Mouse (Mus musculus): Measurements from ENCODE around the gene Rps21. TPM values are rescaled to one million over a fixed set of nuclear protein-coding genes. Genes with fewer than 3 reads are reported as not detected.

The Rps21 gene
- polyA plus RNA-seq, 1 experiment, result 1,119 TPM

- no peaks in the 10 kb centered on the region for H3K4me1 ChIP-seq (ENCODE audit: control insufficient read depth, insufficient read depth, low read length)
- no peak for TF ChIP-seq POLR2A (IDR thresholded peaks at IDR 0.05; ENCODE audit: insufficient read depth, low read depth, low read length)
- TF ChIP-seq CTCF (IDR thresholded peaks at IDR 0.05; ENCODE audit: insufficient read depth, low read depth, low read length), result no peak
- WGBS, result 66% methylated on average over 16 of the region's 16 CpGs
- H3K27ac ChIP-seq (ENCODE audit: insufficient read depth, low read depth, low read length), result no peak within 1 kb of the TSS
- no peak within 1 kb of the TSS for H3K4me3 ChIP-seq (ENCODE audit: insufficient read depth, low read depth, low read length)
Measured at GRCm38 (mm10) chr2:180289440-180290108, 32.4 kb downstream of the Rps21 start, which contains the start of gene Rbbp8nl. Gene Rbbp8nl, minus strand, starts transcription at chr2:180289879.

GRCm38 (mm10) chr2:180290503-180290902, 33.3 kb downstream of the Rps21 start:
- no peak for TF ChIP-seq POLR2A (IDR thresholded peaks at IDR 0.05; ENCODE audit: insufficient read depth, low read depth, low read length)
- no peak for TF ChIP-seq CTCF (IDR thresholded peaks at IDR 0.05; ENCODE audit: insufficient read depth, low read depth, low read length)
- 70% methylated on average over 6 of the region's 6 CpGs for WGBS
- no peak overlapping the region for H3K4me3 ChIP-seq (ENCODE audit: insufficient read depth, low read depth, low read length)
- no peaks in the 10 kb centered on the region for H3K4me1 ChIP-seq (ENCODE audit: control insufficient read depth, insufficient read depth, low read length)
- no peak overlapping the region for H3K27ac ChIP-seq (ENCODE audit: insufficient read depth, low read depth, low read length)

GRCm38 (mm10) chr2:180291566-180291965, 34.4 kb downstream of the Rps21 start:
- Histone ChIP-seq H3K27ac (ENCODE audit: insufficient read depth, low read depth, low read length) (no peak overlapping the region), H3K4me3 (ENCODE audit: insufficient read depth, low read depth, low read length) (no peak overlapping the region), H3K4me1 (ENCODE audit: control insufficient read depth, insufficient read depth, low read length) (no peaks in the 10 kb centered on the region)
- TF ChIP-seq POLR2A (IDR thresholded peaks at IDR 0.05; ENCODE audit: insufficient read depth, low read depth, low read length) (no peak), CTCF (IDR thresholded peaks at IDR 0.05; ENCODE audit: insufficient read depth, low read depth, low read length) (no peak)
- WGBS, result 88% methylated on average over 5 of the region's 5 CpGs

- WGBS, result 65% methylated on average over 4 of the region's 4 CpGs
- TF ChIP-seq POLR2A (IDR thresholded peaks at IDR 0.05; ENCODE audit: insufficient read depth, low read depth, low read length) (no peak), CTCF (IDR thresholded peaks at IDR 0.05; ENCODE audit: insufficient read depth, low read depth, low read length) (no peak)
- Histone ChIP-seq H3K27ac (ENCODE audit: insufficient read depth, low read depth, low read length) (no peak overlapping the region), H3K4me3 (ENCODE audit: insufficient read depth, low read depth, low read length) (no peak overlapping the region), H3K4me1 (ENCODE audit: control insufficient read depth, insufficient read depth, low read length) (no peaks in the 10 kb centered on the region)
Measured at GRCm38 (mm10) chr2:180292026-180292425, 34.8 kb downstream of the Rps21 start.

GRCm38 (mm10) chr2:180292906-180293305, 35.7 kb downstream of the Rps21 start:
- TF ChIP-seq CTCF (IDR thresholded peaks at IDR 0.05; ENCODE audit: insufficient read depth, low read depth, low read length) (no peak), POLR2A (IDR thresholded peaks at IDR 0.05; ENCODE audit: insufficient read depth, low read depth, low read length) (no peak)
- no peak overlapping the region for H3K4me3 ChIP-seq (ENCODE audit: insufficient read depth, low read depth, low read length)
- WGBS, result 82% methylated on average over 8 of the region's 8 CpGs
- no peaks in the 10 kb centered on the region for H3K4me1 ChIP-seq (ENCODE audit: control insufficient read depth, insufficient read depth, low read length)
- no peak overlapping the region for H3K27ac ChIP-seq (ENCODE audit: insufficient read depth, low read depth, low read length)

- no peak overlapping the region for H3K4me3 ChIP-seq (ENCODE audit: insufficient read depth, low read depth, low read length)
- TF ChIP-seq CTCF (IDR thresholded peaks at IDR 0.05; ENCODE audit: insufficient read depth, low read depth, low read length) (no peak), POLR2A (IDR thresholded peaks at IDR 0.05; ENCODE audit: insufficient read depth, low read depth, low read length) (no peak)
- no peaks in the 10 kb centered on the region for H3K4me1 ChIP-seq (ENCODE audit: control insufficient read depth, insufficient read depth, low read length)
- 76% methylated on average over 2 of the region's 2 CpGs for WGBS
- no peak overlapping the region for H3K27ac ChIP-seq (ENCODE audit: insufficient read depth, low read depth, low read length)
Measured at GRCm38 (mm10) chr2:180300252-180300651, 43.1 kb downstream of the Rps21 start.

GRCm38 (mm10) chr2:180300771-180301170, 43.6 kb downstream of the Rps21 start:
- no peaks in the 10 kb centered on the region for H3K4me1 ChIP-seq (ENCODE audit: control insufficient read depth, insufficient read depth, low read length)
- WGBS, result 65% methylated on average over 5 of the region's 5 CpGs

GRCm38 (mm10) chr2:180302201-180302600, 45.0 kb downstream of the Rps21 start:
- Histone ChIP-seq H3K27ac (ENCODE audit: insufficient read depth, low read depth, low read length) (no peak overlapping the region), H3K4me1 (ENCODE audit: control insufficient read depth, insufficient read depth, low read length) (0 out of 2 replicates have a peak, but pooled peaks cover 3% of the 10 kb centered on the region), H3K4me3 (ENCODE audit: insufficient read depth, low read depth, low read length) (no peak overlapping the region)
- WGBS, result 68% methylated on average over 4 of the region's 4 CpGs
- TF ChIP-seq CTCF (IDR thresholded peaks at IDR 0.05; ENCODE audit: insufficient read depth, low read depth, low read length), result no peak
- TF ChIP-seq POLR2A (IDR thresholded peaks at IDR 0.05; ENCODE audit: insufficient read depth, low read depth, low read length), result no peak

More at GRCm38 (mm10) chr2:180300771-180301170, 43.6 kb downstream of the Rps21 start:
- no peak for TF ChIP-seq POLR2A (IDR thresholded peaks at IDR 0.05; ENCODE audit: insufficient read depth, low read depth, low read length)
- TF ChIP-seq CTCF (IDR thresholded peaks at IDR 0.05; ENCODE audit: insufficient read depth, low read depth, low read length), result no peak
- Histone ChIP-seq H3K27ac (ENCODE audit: insufficient read depth, low read depth, low read length) (no peak overlapping the region), H3K4me3 (ENCODE audit: insufficient read depth, low read depth, low read length) (no peak overlapping the region)

GRCm38 (mm10) chr2:180303468-180303867, 46.3 kb downstream of the Rps21 start:
- WGBS, result 91% methylated on average over 12 of the region's 12 CpGs
- Histone ChIP-seq H3K27ac (ENCODE audit: insufficient read depth, low read depth, low read length) (no peak overlapping the region), H3K4me1 (ENCODE audit: control insufficient read depth, insufficient read depth, low read length) (0 out of 2 replicates have a peak, but pooled peaks cover 3% of the 10 kb centered on the region), H3K4me3 (ENCODE audit: insufficient read depth, low read depth, low read length) (no peak overlapping the region)
- TF ChIP-seq CTCF (IDR thresholded peaks at IDR 0.05; ENCODE audit: insufficient read depth, low read depth, low read length) (no peak), POLR2A (IDR thresholded peaks at IDR 0.05; ENCODE audit: insufficient read depth, low read depth, low read length) (no peak)
